Mouse (Mus musculus): Measurements from ENCODE around the gene Synpo2.

Gene Synpo2

GRCm38 (mm10) chr3:123092913-123093639, 142.9 kb downstream of the Synpo2 start:
- DNase-seq (ENCODE audit: low spot score in 2 of 2): no peak

GRCm38 (mm10) chr3:123092442-123092841, 143.5 kb downstream of the Synpo2 start:
- no peak for DNase-seq (ENCODE audit: low spot score in 2 of 2)

GRCm38 (mm10) chr3:123089297-123090020, 146.5 kb downstream of the Synpo2 start:
- DNase-seq (ENCODE audit: low spot score in 2 of 2): no peak

- DNase-seq (ENCODE audit: low spot score in 2 of 2): no peak
These were observed 147.7 kb downstream of the Synpo2 start for GRCm38 (mm10) chr3:123088284-123088683.

GRCm38 (mm10) chr3:123085871-123086501, 150.0 kb downstream of the Synpo2 start:
- DNase-seq (ENCODE audit: low spot score in 2 of 2): no peak

GRCm38 (mm10) chr3:123081665-123082064, 154.3 kb downstream of the Synpo2 start:
- no peak for DNase-seq (ENCODE audit: low spot score in 2 of 2)

GRCm38 (mm10) chr3:123080943-123081342, 155.0 kb downstream of the Synpo2 start:
- no peak for DNase-seq (ENCODE audit: low spot score in 2 of 2)

- DNase-seq (ENCODE audit: low spot score in 2 of 2): no peak
These were observed 155.8 kb downstream of the Synpo2 start for GRCm38 (mm10) chr3:123080017-123080725.

- no peak for DNase-seq (ENCODE audit: low spot score in 2 of 2)
These were observed 160.2 kb downstream of the Synpo2 start for GRCm38 (mm10) chr3:123075759-123076158.

- no peak for DNase-seq (ENCODE audit: low spot score in 2 of 2)
These were observed 160.9 kb downstream of the Synpo2 start for GRCm38 (mm10) chr3:123075034-123075433.

- DNase-seq (ENCODE audit: low spot score in 2 of 2): no peak
These were observed 162.6 kb downstream of the Synpo2 start for GRCm38 (mm10) chr3:123073351-123073750.

GRCm38 (mm10) chr3:123072472-123072871, 163.5 kb downstream of the Synpo2 start:
- no peak for DNase-seq (ENCODE audit: low spot score in 2 of 2)

GRCm38 (mm10) chr3:123070996-123071395, 165.0 kb downstream of the Synpo2 start:
- DNase-seq (ENCODE audit: low spot score in 2 of 2): no peak

GRCm38 (mm10) chr3:123066836-123067235, 169.1 kb downstream of the Synpo2 start:
- no peak for DNase-seq (ENCODE audit: low spot score in 2 of 2)

GRCm38 (mm10) chr3:123065466-123065865, 170.5 kb downstream of the Synpo2 start:
- no peak for DNase-seq (ENCODE audit: low spot score in 2 of 2)

- DNase-seq (ENCODE audit: low spot score in 2 of 2): no peak
These were observed 171.8 kb downstream of the Synpo2 start for GRCm38 (mm10) chr3:123064186-123064585.

GRCm38 (mm10) chr3:123061931-123062330, 174.0 kb downstream of the Synpo2 start:
- no peak for DNase-seq (ENCODE audit: low spot score in 2 of 2)

GRCm38 (mm10) chr3:123058832-123059231, 177.1 kb downstream of the Synpo2 start:
- no peak for DNase-seq (ENCODE audit: low spot score in 2 of 2)

- no peak for DNase-seq (ENCODE audit: low spot score in 2 of 2)
These were observed 181.8 kb downstream of the Synpo2 start for GRCm38 (mm10) chr3:123054178-123054577.

- no peak for DNase-seq (ENCODE audit: low spot score in 2 of 2)
These were observed 182.6 kb downstream of the Synpo2 start for GRCm38 (mm10) chr3:123053192-123053938.

- DNase-seq (ENCODE audit: low spot score in 2 of 2): no peak
These were observed 193.6 kb downstream of the Synpo2 start for GRCm38 (mm10) chr3:123042308-123042707.

Data from spleen, postnatal 14 days (tissue).